ENCODE assay signal across 12 mouse cellular contexts in genomic region chr11:101477552-101478211, GRCm38 (mm10). TPM values are rescaled to one million over a fixed set of nuclear protein-coding genes. Genes with fewer than 3 reads are reported as not detected.
DNase-seq lines count a peak whose midpoint lies in the region; ATAC-seq and TF ChIP-seq lines count a peak whose summit lies in the region.
"Had no signal": no experiment of that assay in that cellular context is flagged by ENCODE, and none has a peak within 500 bp of the region (broad histone marks: within the 10 kb centered on the region; RNA-seq: fewer than 3 reads in every experiment).

No protein-coding gene starts in this region.

- ATAC-seq in kidney, postnatal 0 days (replicated peaks; ENCODE audit: low FRiP score, low read depth), result 0 out of 2 replicates have a peak, but pooled peaks have one; percentile 7
- ATAC-seq in forebrain, embryonic 14.5 days, result peak; percentile 89

- no peak overlapping the region for H3K27ac ChIP-seq in kidney, postnatal 0 days
- peak overlapping the region; percentile 91 for H3K27ac ChIP-seq in forebrain, embryonic 14.5 days (ENCODE audit: low read depth, low read length)
- H3K27ac ChIP-seq in midbrain, embryonic 10.5 days (replicated peaks), result peak overlapping the region; percentile 89
- H3K27ac ChIP-seq: liver, embryonic 14.5 days had no signal

- H3K27me3 ChIP-seq in kidney, postnatal 0 days (ENCODE audit: insufficient read depth, low read length), result no peaks in the 10 kb centered on the region
- no peaks in the 10 kb centered on the region for H3K27me3 ChIP-seq in forebrain, embryonic 14.5 days (replicated peaks; ENCODE audit: control insufficient read depth, insufficient read depth, low read length)
- no peaks in the 10 kb centered on the region for H3K27me3 ChIP-seq in midbrain, embryonic 10.5 days (ENCODE audit: low read depth, poor library complexity, severe bottlenecking)
- H3K27me3 ChIP-seq: heart, embryonic 12.5 days had no signal

- H3K4me1 ChIP-seq in kidney, postnatal 0 days (replicated peaks; ENCODE audit: insufficient read depth, low read length), result no peaks in the 10 kb centered on the region; the same call in 1 of the 2 replicates
- peaks cover 17% of the 10 kb centered on the region for H3K4me1 ChIP-seq in forebrain, embryonic 14.5 days (ENCODE audit: control insufficient read depth, insufficient read depth, low read length)
- H3K4me1 ChIP-seq in midbrain, embryonic 10.5 days, result peaks cover 46% of the 10 kb centered on the region

- H3K9me3 ChIP-seq in kidney, postnatal 0 days (replicated peaks; ENCODE audit: low read length), result no peaks in the 10 kb centered on the region
- H3K9me3 ChIP-seq in forebrain, embryonic 14.5 days (replicated peaks; ENCODE audit: control insufficient read depth, low read length), result no peaks in the 10 kb centered on the region
- H3K9me3 ChIP-seq in midbrain, embryonic 10.5 days (replicated peaks), result no peaks in the 10 kb centered on the region
- H3K9me3 ChIP-seq: heart, embryonic 12.5 days had no signal

- no peak overlapping the region for H3K4me3 ChIP-seq in kidney, postnatal 0 days (replicated peaks; ENCODE audit: low read depth, low read length)
- no peak overlapping the region for H3K4me3 ChIP-seq in forebrain, embryonic 14.5 days (ENCODE audit: low read depth, low read length)
- H3K4me3 ChIP-seq in midbrain, embryonic 10.5 days, result peak overlapping the region; percentile 16; the same call in 1 of the 2 replicates
- H3K4me3 ChIP-seq: heart, embryonic 12.5 days had no signal

- WGBS in kidney, postnatal 0 days, result 69% methylated on average over 10 of the region's 10 CpGs
- WGBS in forebrain, embryonic 14.5 days, result 14% methylated on average over 10 of the region's 10 CpGs
- 54% methylated on average over 10 of the region's 10 CpGs for WGBS in midbrain, embryonic 10.5 days

- no peak for TF ChIP-seq CTCF in kidney, postnatal 0 days (IDR thresholded peaks at IDR 0.05; ENCODE audit: low read depth)

- no peak overlapping the region for H3K4me2 ChIP-seq in kidney, postnatal 0 days (ENCODE audit: low read length)
- H3K4me2 ChIP-seq in forebrain, embryonic 14.5 days (ENCODE audit: low read length), result no peak overlapping the region; the same call in 1 of the 2 replicates
- H3K4me2 ChIP-seq: heart, embryonic 12.5 days had no signal

- H3K9ac ChIP-seq in kidney, postnatal 0 days (ENCODE audit: low read depth, low read length), result no peak overlapping the region
- no peak overlapping the region for H3K9ac ChIP-seq in forebrain, embryonic 14.5 days (ENCODE audit: low read length)
- H3K9ac ChIP-seq: heart, embryonic 12.5 days; liver, embryonic 14.5 days had no signal

- no peaks in the 10 kb centered on the region for H3K36me3 ChIP-seq in kidney, postnatal 0 days (ENCODE audit: insufficient read depth, low read length)
- no peaks in the 10 kb centered on the region for H3K36me3 ChIP-seq in forebrain, embryonic 14.5 days (ENCODE audit: control insufficient read depth, insufficient read depth, low read length)
- H3K36me3 ChIP-seq in midbrain, embryonic 10.5 days, result no peaks in the 10 kb centered on the region
- H3K36me3 ChIP-seq: heart, embryonic 12.5 days had no signal

- DNase-seq in kidney, postnatal 0 days (ENCODE audit: low spot score), result no peak
- DNase-seq in kidney, postnatal 10 days, result no peak
- peak; percentile 96 for DNase-seq in forebrain, embryonic 14.5 days (ENCODE audit: low spot score)
- peak; percentile 31 for DNase-seq in midbrain, embryonic 10.5 days (ENCODE audit: low spot score)
- peak; percentile 75 for DNase-seq in retina, embryonic 14.5 days (ENCODE audit: low spot score)
- DNase-seq in heart, postnatal 10 days, result no peak
- DNase-seq in urinary bladder, postnatal 36 days (ENCODE audit: low spot score in 2 of 2), result no peak
- DNase-seq in kidney, adult 8-10 months, result no peak
- DNase-seq: cerebellum, postnatal 36 days; kidney, adult 18-20 months had no signal

- intact Hi-C loops in heart, postnatal 10 days (cut with DNase I), result no loop called here

RNA-seq across cellular contexts. Expression of gene Vat1, which starts 11.7 kb away (rescaled TPM):
- 37.7 and 38.6 TPM in 2 replicates for polyA plus RNA-seq in kidney, postnatal 0 days (2015; fragmentation: Nextera tagmentation; extraction: Ambion mirVana)
- 77.5 and 85.7 TPM in 2 replicates for polyA plus RNA-seq in forebrain, embryonic 14.5 days (2014; fragmentation: Nextera tagmentation; extraction: Ambion mirVana)
- polyA plus RNA-seq in midbrain, embryonic 10.5 days (2016; fragmentation: Nextera tagmentation; extraction: Ambion mirVana), result 36.1 and 47.7 TPM in 2 replicates
- total RNA-seq in heart, postnatal 10 days (2021), result 10 to 100 TPM; 50.1 to 50.4 TPM

RNA-seq across cellular contexts. Expression of gene Rnd2, which starts 12.9 kb away (rescaled TPM):
- 10.3 and 11.1 TPM in 2 replicates for polyA plus RNA-seq in kidney, postnatal 0 days (2015; fragmentation: Nextera tagmentation; extraction: Ambion mirVana)
- polyA plus RNA-seq in forebrain, embryonic 14.5 days (2014; fragmentation: Nextera tagmentation; extraction: Ambion mirVana), result 98.7 and 131 TPM in 2 replicates
- polyA plus RNA-seq in midbrain, embryonic 10.5 days (2016; fragmentation: Nextera tagmentation; extraction: Ambion mirVana), result 38.8 and 57.7 TPM in 2 replicates
- 1 to 10 TPM; 6.5 to 8.4 TPM for total RNA-seq in heart, postnatal 10 days (2021)

RNA-seq across cellular contexts. Expression of gene Ifi35, which starts 29.5 kb away (rescaled TPM):
- 30.0 and 30.8 TPM in 2 replicates for polyA plus RNA-seq in kidney, postnatal 0 days (2015; fragmentation: Nextera tagmentation; extraction: Ambion mirVana)
- polyA plus RNA-seq in forebrain, embryonic 14.5 days (2014; fragmentation: Nextera tagmentation; extraction: Ambion mirVana), result 2.7 and 3.4 TPM in 2 replicates
- polyA plus RNA-seq in midbrain, embryonic 10.5 days (2016; fragmentation: Nextera tagmentation; extraction: Ambion mirVana), result 3.2 and 4.0 TPM in 2 replicates
- 10 to 100 TPM; 12.9 to 13.7 TPM for total RNA-seq in heart, postnatal 10 days (2021)

RNA-seq across cellular contexts. Expression of gene Rpl27, which starts 35.6 kb away (rescaled TPM):
- 396 and 448 TPM in 2 replicates for polyA plus RNA-seq in kidney, postnatal 0 days (2015; fragmentation: Nextera tagmentation; extraction: Ambion mirVana)
- 281 and 371 TPM in 2 replicates for polyA plus RNA-seq in forebrain, embryonic 14.5 days (2014; fragmentation: Nextera tagmentation; extraction: Ambion mirVana)
- 382 and 448 TPM in 2 replicates for polyA plus RNA-seq in midbrain, embryonic 10.5 days (2016; fragmentation: Nextera tagmentation; extraction: Ambion mirVana)
- 10 to 100 TPM; 63.3 to 68.3 TPM for total RNA-seq in heart, postnatal 10 days (2021)

RNA-seq across cellular contexts. Expression of gene Ptges3l, which starts 52.5 kb away (rescaled TPM):
- polyA plus RNA-seq in kidney, postnatal 0 days (2015; fragmentation: Nextera tagmentation; extraction: Ambion mirVana), result 8.7 and 11.5 TPM in 2 replicates
- 1.2 TPM in 2 replicates for polyA plus RNA-seq in forebrain, embryonic 14.5 days (2014; fragmentation: Nextera tagmentation; extraction: Ambion mirVana)
- polyA plus RNA-seq in midbrain, embryonic 10.5 days (2016; fragmentation: Nextera tagmentation; extraction: Ambion mirVana), result 2.4 and 3.7 TPM in 2 replicates
- total RNA-seq in heart, postnatal 10 days (2021), result 10 to 100 TPM; 37.4 to 39.7 TPM

Comparison
In these comparisons a context has a peak if more than half of its experiments do, and no peak if none do; other contexts are left out.
1. DNase-seq: peak in forebrain, embryonic 14.5 days (single experiment), midbrain, embryonic 10.5 days (single experiment) and retina, embryonic 14.5 days (single experiment); none in kidney, postnatal 0 days (single experiment), kidney, postnatal 10 days (single experiment), heart, postnatal 10 days (0 of 2), urinary bladder, postnatal 36 days (0 of 2) and kidney, adult 8-10 months (0 of 2).